Mouse (Mus musculus) forebrain, postnatal 0 days (tissue): ENCODE data around the gene Phox2a. TPM values are rescaled to one million over a fixed set of nuclear protein-coding genes. Genes with fewer than 3 reads are reported as not detected.

Source experiments
- ATAC-seq: fragments of 200-750 bp; cut with Nextera tagmentation; 2 replicates; pipeline ENCODE4 v1.8.0; 2017; ENCODE audit warnings: mild to moderate bottlenecking, moderate library complexity
- DNase-seq: peaks from one replicate; pipeline ENCODE4 v3.0.0-alpha.2; 2015
- H3K27ac ChIP-seq: fragments of 300-500 bp; sonication (generic); 2 replicates; pipeline ENCODE4 v1.5.1; 2014; ENCODE audit warnings: low read depth, mild to moderate bottlenecking, antibody characterized with exemption, low read length, moderate library complexity, mixed read lengths
- H3K27me3 ChIP-seq: fragments of 300-500 bp; sonication (generic); 2 replicates; pipeline ENCODE4 v1.6.1; 2014; ENCODE audit warnings: mild to moderate bottlenecking, low read length, mixed read lengths; ENCODE audit not compliant: insufficient read depth
- H3K36me3 ChIP-seq: fragments of 300-500 bp; sonication (generic); 2 replicates; pipeline ENCODE4 v1.6.1; 2014; ENCODE audit warnings: mild to moderate bottlenecking, moderate library complexity; ENCODE audit not compliant: insufficient read depth
- H3K4me1 ChIP-seq: fragments of 300-500 bp; sonication (generic); 2 replicates; pipeline ENCODE4 v1.6.1; 2014; ENCODE audit warnings: antibody characterized with exemption; ENCODE audit not compliant: insufficient read depth
- H3K4me2 ChIP-seq: fragments of 300-500 bp; sonication (generic); 2 replicates; pipeline ENCODE4 v1.6.1; 2014; ENCODE audit warnings: low read depth, mild to moderate bottlenecking, moderate library complexity
- H3K4me3 ChIP-seq: fragments of 300-500 bp; sonication (generic); 2 replicates; pipeline ENCODE4 v1.5.1; 2014; ENCODE audit warnings: low read depth, low read length, mixed read lengths
- H3K9ac ChIP-seq: fragments of 300-500 bp; sonication (generic); 2 replicates; pipeline ENCODE4 v1.6.1; 2014; ENCODE audit warnings: mild to moderate bottlenecking
- H3K9me3 ChIP-seq: fragments of 300-500 bp; sonication (generic); 2 replicates; pipeline ENCODE4 v1.6.1; 2016; ENCODE audit warnings: low read length
- CTCF ChIP-seq: sonication (generic); IDR thresholded peaks from 2 replicates; pipeline ENCODE4 v1.5.1; 2016; ENCODE audit warnings: antibody characterized with exemption, control low read depth, low read depth
- WGBS: fragments of 180-500 bp; shearing (Covaris S2); extraction: QIAGEN DNeasy Blood & Tissue Kit; methylation state at CpG from one replicate; pipeline ENCODE4 v1.1.7; 2014; 5-methylcytosine and 5-hydroxymethylcytosine counted together
- polyA plus RNA-seq: library from polyadenylated mRNA; unstranded; fragments of >200 nt; fragmentation: Nextera tagmentation; extraction: Ambion mirVana; gene quantifications from 2 replicates; pipeline ENCODE4 v1.2.1, GENCODE M21; 2015
- total RNA-seq: library from RNA; depleted of rRNA; stranded (reverse); fragments of >200 nt; gene quantifications from 2 replicates; pipeline ENCODE4 v1.2.3, GENCODE M21; 2014

Phox2a gene
- total and polyA plus RNA-seq, 2 experiments from 2014 or later = not detected

DNA sequence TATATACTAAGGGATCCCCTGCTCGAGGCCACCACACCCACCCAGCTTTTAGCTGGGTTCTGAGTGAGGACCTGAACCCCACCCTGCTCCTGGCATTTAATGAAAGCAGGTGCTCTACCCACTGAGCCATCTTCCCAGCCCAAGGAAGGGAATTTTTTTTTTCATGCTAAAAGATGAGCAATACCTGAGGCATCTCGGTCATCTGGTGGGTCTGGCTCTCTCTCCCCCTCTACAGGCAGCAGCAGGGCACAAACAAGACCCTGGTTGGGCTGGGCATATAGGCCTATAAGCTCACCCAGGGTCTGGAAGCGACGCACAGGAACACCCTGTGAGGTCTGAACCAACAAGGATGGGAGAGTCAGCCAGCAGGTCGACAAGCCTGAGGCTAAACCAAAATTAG, 15.2 kb downstream of the Phox2a start:
- peaks cover 8% of the 10 kb centered on the region for H3K36me3 ChIP-seq
- H3K9me3 ChIP-seq = no peaks in the 10 kb centered on the region
- H3K9ac ChIP-seq = no peak overlapping the region
- H3K27me3 ChIP-seq = no peaks in the 10 kb centered on the region; the same call in 1 of the 2 replicates
- WGBS = 73% methylated on average over 5 of the region's 5 CpGs
- TF ChIP-seq CTCF = peak; percentile 12; the same call in 1 of the 2 replicates
- DNase-seq (no peak), ATAC-seq (no peak)
- no peaks in the 10 kb centered on the region for H3K4me1 ChIP-seq
- no peak overlapping the region for H3K27ac ChIP-seq
- H3K4me2 ChIP-seq = no peak overlapping the region
- H3K4me3 ChIP-seq = no peak overlapping the region

DNA sequence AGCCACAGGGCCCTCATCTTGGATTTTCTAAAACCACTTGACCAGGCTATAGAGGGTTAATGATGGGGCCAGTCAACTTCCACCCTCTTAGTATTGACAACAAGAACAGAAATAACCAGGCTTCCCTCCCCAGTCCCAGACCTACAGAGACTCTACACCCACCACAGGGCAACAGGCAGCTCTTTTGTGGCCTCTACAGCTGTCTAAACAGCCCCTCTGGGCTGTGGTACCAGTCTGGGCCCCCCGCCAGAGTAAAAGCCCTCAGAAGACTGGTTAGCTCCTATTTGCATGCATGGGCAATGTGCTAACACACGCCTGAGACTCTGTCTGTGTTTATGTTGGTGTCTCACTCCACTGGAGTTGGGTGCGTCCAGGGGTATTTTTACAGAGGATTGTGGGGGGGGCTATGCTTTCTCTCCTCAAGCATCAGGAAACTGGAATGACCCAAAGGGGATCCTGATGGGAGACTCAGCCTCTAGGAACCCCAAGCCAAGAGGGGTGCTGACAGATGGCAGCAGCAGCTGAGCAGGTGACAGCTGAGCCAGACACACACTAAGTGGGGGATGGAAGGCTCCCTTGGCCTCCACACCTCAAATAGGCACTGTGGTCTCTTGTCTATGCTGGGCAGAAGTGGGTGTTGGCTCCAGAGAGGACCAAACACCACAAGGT, 15.9 kb downstream of the Phox2a start:
- Histone ChIP-seq H3K9me3 (no peaks in the 10 kb centered on the region), H3K4me2 (no peak overlapping the region), H3K9ac (no peak overlapping the region), H3K27ac (no peak overlapping the region), H3K4me1 (no peaks in the 10 kb centered on the region), H3K4me3 (no peak overlapping the region), H3K36me3 (peaks cover 8% of the 10 kb centered on the region), H3K27me3 (no peaks in the 10 kb centered on the region; the same call in 1 of the 2 replicates)
- DNase-seq (peak; percentile 52), ATAC-seq (peak; percentile 54)
- 35% methylated on average over 3 of the region's 3 CpGs for WGBS
- TF ChIP-seq CTCF = no peak

- H3K27ac ChIP-seq = no peak overlapping the region
- DNase-seq (no peak), ATAC-seq (no peak)
- H3K4me3 ChIP-seq = no peak overlapping the region
- H3K36me3 ChIP-seq = peaks cover 8% of the 10 kb centered on the region; the same call in 1 of the 2 replicates
- no peaks in the 10 kb centered on the region for H3K4me1 ChIP-seq
- H3K27me3 ChIP-seq = no peaks in the 10 kb centered on the region; the same call in 1 of the 2 replicates
- H3K9ac ChIP-seq = no peak overlapping the region
- no peak for TF ChIP-seq CTCF
- WGBS = 55% methylated on average over 3 of the region's 3 CpGs
- H3K9me3 ChIP-seq = no peaks in the 10 kb centered on the region
- H3K4me2 ChIP-seq = no peak overlapping the region; the same call in 1 of the 2 replicates
Observed at GRCm38 (mm10) chr7:101834903-101835302, 16.8 kb downstream of the Phox2a start.

DNA sequence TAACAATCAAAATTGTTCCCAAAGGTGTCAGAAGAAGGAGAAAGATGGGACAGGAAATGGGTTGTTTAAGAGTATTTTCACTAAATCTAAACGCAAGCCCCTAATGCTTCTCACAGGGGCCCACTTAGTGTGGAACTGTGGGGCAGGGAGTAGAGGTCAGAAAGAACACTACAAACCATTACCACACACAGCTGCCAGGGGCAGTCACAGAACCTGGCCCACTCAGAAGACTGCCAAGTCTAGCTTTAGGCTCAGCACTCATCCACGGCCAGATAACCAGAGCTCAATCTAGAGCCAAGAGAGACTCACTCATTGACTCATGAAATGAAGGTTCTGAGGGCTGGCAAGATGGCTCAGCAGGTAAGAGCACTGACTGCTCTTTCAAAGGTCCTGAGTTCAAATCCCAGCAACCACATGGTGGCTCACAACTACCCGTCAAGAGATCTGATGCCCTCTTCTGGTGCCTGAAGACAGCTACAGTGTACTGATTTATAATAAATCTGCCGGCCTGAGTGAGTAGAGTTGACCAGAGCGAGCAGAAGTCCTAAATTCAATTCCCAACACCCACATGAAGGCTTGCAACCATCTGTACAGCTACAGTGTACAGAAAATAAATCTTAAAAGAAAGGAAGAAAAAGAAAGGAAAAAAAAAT, 17.5 kb downstream of the Phox2a start:
- DNase-seq = no peak
- WGBS = 38% methylated on average over 5 of the region's 5 CpGs
- Histone ChIP-seq H3K4me3 (peak overlapping the region; percentile 50; the same call in 1 of the 2 replicates), H3K4me2 (peak overlapping the region; percentile 99), H3K27ac (no peak overlapping the region), H3K4me1 (no peaks in the 10 kb centered on the region), H3K9ac (no peak overlapping the region), H3K9me3 (no peaks in the 10 kb centered on the region), H3K36me3 (peaks cover 8% of the 10 kb centered on the region; the same call in 1 of the 2 replicates), H3K27me3 (no peaks in the 10 kb centered on the region; the same call in 1 of the 2 replicates)
- TF ChIP-seq CTCF = no peak
- no peak for ATAC-seq

DNA sequence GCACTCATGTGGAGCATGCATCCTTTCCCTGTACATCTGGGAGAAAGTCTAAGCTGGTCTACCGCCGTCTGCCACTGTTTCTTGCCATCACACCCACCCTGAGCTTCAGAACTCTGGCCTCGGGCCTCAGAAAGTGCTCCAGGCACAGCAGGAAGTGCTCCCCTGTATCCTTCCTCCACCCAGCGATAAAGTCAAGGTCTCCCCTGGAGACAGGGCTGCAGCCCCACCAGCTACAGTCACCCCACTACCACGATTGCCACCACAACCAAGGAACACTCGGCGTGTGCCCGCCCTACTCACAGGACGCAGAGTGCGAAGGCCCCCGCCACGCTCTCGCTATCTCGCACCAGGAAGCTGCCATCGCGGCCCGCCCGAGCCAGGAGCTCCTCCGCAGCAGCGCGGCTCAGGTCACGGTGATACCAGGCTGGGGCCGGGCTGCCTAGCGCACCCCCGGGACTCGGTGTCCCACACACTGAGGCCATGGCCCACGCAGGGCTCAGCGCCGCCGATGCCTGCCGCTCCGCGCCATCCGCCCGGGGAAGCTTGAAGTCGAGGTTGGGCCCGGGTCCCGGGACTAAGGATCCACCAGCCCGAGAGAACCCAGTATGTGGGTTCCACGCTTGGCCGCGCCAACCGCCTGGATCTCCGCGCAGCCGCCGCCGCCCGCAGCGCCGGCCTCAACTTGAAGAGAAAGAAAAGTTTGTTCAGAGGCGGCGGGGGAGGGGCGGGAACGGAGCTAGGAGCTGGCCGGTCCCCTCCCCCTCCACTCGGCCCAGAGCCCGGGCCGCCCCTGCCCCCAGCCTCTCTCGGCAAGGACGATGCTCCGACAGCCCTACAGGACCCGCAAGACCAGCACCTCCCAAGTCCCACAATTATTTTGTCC, 18.4 kb downstream of the Phox2a start:
- Histone ChIP-seq H3K36me3 (peaks cover 4% of the 10 kb centered on the region; the same call in 1 of the 2 replicates), H3K4me2 (peak overlapping the region; percentile 99), H3K27ac (peak overlapping the region; percentile 17), H3K4me1 (no peaks in the 10 kb centered on the region), H3K4me3 (peak overlapping the region; percentile 50), H3K27me3 (no peaks in the 10 kb centered on the region; the same call in 1 of the 2 replicates), H3K9ac (peak overlapping the region; percentile 51), H3K9me3 (no peaks in the 10 kb centered on the region)
- ATAC-seq = peak; percentile 32
- under 1% methylated on average over 62 of the region's 63 CpGs for WGBS
- TF ChIP-seq CTCF = no peak
- peak; percentile 53 for DNase-seq

DNA sequence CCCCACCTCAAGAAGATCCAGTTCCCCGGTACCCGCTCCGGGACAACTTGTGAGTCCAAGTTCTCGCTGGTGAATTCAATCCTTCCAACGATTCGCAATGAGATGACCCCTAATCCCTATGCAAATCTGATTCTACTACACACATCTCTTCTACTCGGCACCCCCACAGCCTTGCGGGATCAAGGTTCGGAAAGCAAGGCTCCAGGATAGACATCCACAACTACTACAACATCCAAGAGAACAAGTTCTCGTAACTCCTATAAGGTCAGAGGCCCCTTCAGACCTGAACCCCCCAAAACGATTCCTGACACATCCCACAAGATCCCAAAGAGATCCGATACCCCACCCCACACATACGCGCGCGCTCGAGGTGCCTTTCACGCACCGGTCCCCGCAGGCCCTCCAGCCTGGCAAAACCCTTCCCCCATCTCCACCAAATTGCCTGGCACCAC, 19.1 kb downstream of the Phox2a start:
- H3K4me1 ChIP-seq = no peaks in the 10 kb centered on the region
- no peaks in the 10 kb centered on the region for H3K36me3 ChIP-seq
- DNase-seq (no peak), ATAC-seq (no peak)
- no peaks in the 10 kb centered on the region; the same call in 1 of the 2 replicates for H3K27me3 ChIP-seq
- no peak for TF ChIP-seq CTCF
- peak overlapping the region; percentile 17 for H3K27ac ChIP-seq
- under 1% methylated on average over 20 of the region's 20 CpGs for WGBS
- peak overlapping the region; percentile 50 for H3K4me3 ChIP-seq
- no peaks in the 10 kb centered on the region for H3K9me3 ChIP-seq
- H3K9ac ChIP-seq = peak overlapping the region; percentile 51
- peak overlapping the region; percentile 99 for H3K4me2 ChIP-seq
